Mouse (Mus musculus) MEL (cell line): ENCODE data around the gene Egfem1. TPM values are rescaled to one million over a fixed set of nuclear protein-coding genes. Genes with fewer than 3 reads are reported as not detected.

Experiments used
- DNase-seq: peaks from one replicate; pipeline ENCODE4 v3.0.0; 2011; ENCODE audit warnings: low read depth, low spot score
- H3K27ac ChIP-seq: 2 replicates; pipeline ENCODE4 v1.5.1; 2012; ENCODE audit warnings: low read depth, mild to moderate bottlenecking, control low read depth, low read length, moderate library complexity; ENCODE audit not compliant: control insufficient read depth
- H3K27me3 ChIP-seq, 2 experiments: fragments of 150-350 bp in 1 of 2; sonication (generic) in 1 of 2; 2 replicates each; pipeline ENCODE4 v1.6.1; 2012; ENCODE audit warnings: low read length in 2 of 2, mild to moderate bottlenecking in 2 of 2, improper control_type of control experiment in 1 of 2, moderate library complexity in 1 of 2; ENCODE audit not compliant: insufficient read depth in 2 of 2, control insufficient read depth in 1 of 2
- H3K36me3 ChIP-seq, 2 experiments: 2 replicates each; pipeline ENCODE4 v1.6.1; 2012 to 2014; ENCODE audit warnings: low read length in 2 of 2, improper control_type of control experiment in 1 of 2, inconsistent platforms in 1 of 2, mild to moderate bottlenecking in 1 of 2; ENCODE audit not compliant: insufficient read depth in 2 of 2, control insufficient read depth in 1 of 2
- H3K4me1 ChIP-seq, 2 experiments: fragments of 150-350 bp in 1 of 2; sonication (generic) in 1 of 2; 2 replicates each; pipeline ENCODE4 v1.6.1; 2012; ENCODE audit warnings: low read length in 2 of 2, improper control_type of control experiment in 1 of 2, mild to moderate bottlenecking in 1 of 2; ENCODE audit not compliant: insufficient read depth in 2 of 2, control insufficient read depth in 1 of 2
- H3K4me3 ChIP-seq, 2 experiments: fragments of 150-350 bp in 1 of 2; sonication (generic) in 1 of 2; 2 replicates each; pipeline ENCODE4 v1.5.1; 2012; ENCODE audit warnings: low read depth in 2 of 2, low read length in 2 of 2, mild to moderate bottlenecking in 2 of 2, moderate library complexity in 2 of 2, control low read depth in 1 of 2, improper control_type of control experiment in 1 of 2; ENCODE audit not compliant: control insufficient read depth in 1 of 2, insufficient read depth in 1 of 2
- H3K79me2 ChIP-seq: 2 replicates; pipeline ENCODE4 v1.6.1; 2012; ENCODE audit warnings: mild to moderate bottlenecking, low read length, moderate library complexity; ENCODE audit not compliant: control insufficient read depth, poor library complexity, insufficient read depth
- H3K9ac ChIP-seq: 2 replicates; pipeline ENCODE4 v1.6.1; 2012; ENCODE audit warnings: low read depth, mild to moderate bottlenecking, control low read depth, low read length, moderate library complexity; ENCODE audit not compliant: control insufficient read depth, poor library complexity, severe bottlenecking
- H3K9me3 ChIP-seq: fragments of 150-350 bp; sonication (generic); replicated peaks from 2 replicates; pipeline ENCODE4 v1.6.1; 2012; ENCODE audit warnings: mild to moderate bottlenecking, low read length, improper control_type of control experiment, moderate library complexity; ENCODE audit not compliant: insufficient read depth
- BHLHE40 ChIP-seq: IDR thresholded peaks from 2 replicates; pipeline ENCODE4 v1.6.1; 2012; ENCODE audit warnings: low read depth, mild to moderate bottlenecking, inconsistent platforms, low read length, improper control_type of control experiment, borderline replicate concordance
- CHD1 ChIP-seq: IDR thresholded peaks from 2 replicates; pipeline ENCODE4 v1.6.1; 2012; ENCODE audit warnings: low read depth, mild to moderate bottlenecking, inconsistent platforms, low read length, improper control_type of control experiment
- CHD2 ChIP-seq: IDR thresholded peaks from 2 replicates; pipeline ENCODE4 v1.6.1; 2011; ENCODE audit warnings: low read length, improper control_type of control experiment
- CTCF ChIP-seq, 3 experiments: IDR thresholded peaks in 2 of 3; conservative IDR thresholded peaks in 1 of 3; 2 replicates each; pipeline ENCODE4 v1.5.1; 2011 to 2012; ENCODE audit warnings: low read length in 3 of 3, low read depth in 2 of 3, mild to moderate bottlenecking in 2 of 3, improper control_type of control experiment in 1 of 3, inconsistent platforms in 1 of 3, mixed read lengths in 1 of 3, moderate library complexity in 1 of 3; ENCODE audit not compliant: control insufficient read depth in 1 of 3, insufficient read depth in 1 of 3, poor library complexity in 1 of 3, severe bottlenecking in 1 of 3
- E2F4 ChIP-seq: IDR thresholded peaks from 2 replicates; pipeline ENCODE4 v1.6.1; 2011; ENCODE audit warnings: low read depth, low read length, improper control_type of control experiment, borderline replicate concordance
- ELF1 ChIP-seq: IDR thresholded peaks from 2 replicates; pipeline ENCODE4 v1.6.1; 2014; ENCODE audit warnings: low read depth, mild to moderate bottlenecking, inconsistent platforms, low read length, improper control_type of control experiment, moderate library complexity
- HCFC1 ChIP-seq: IDR thresholded peaks from 2 replicates; pipeline ENCODE4 v1.6.1; 2012; ENCODE audit warnings: low read depth, mild to moderate bottlenecking, inconsistent platforms, low read length, improper control_type of control experiment, moderate library complexity
- JUND ChIP-seq: IDR thresholded peaks from 2 replicates; pipeline ENCODE4 v1.6.1; 2011; ENCODE audit warnings: low read depth, mild to moderate bottlenecking, improper control_type of control experiment, low read length
- MAFK ChIP-seq: IDR thresholded peaks from 2 replicates; pipeline ENCODE4 v1.6.1; 2011; ENCODE audit warnings: low read depth, mild to moderate bottlenecking, low read length, improper control_type of control experiment, borderline replicate concordance
- MAX ChIP-seq: IDR thresholded peaks from 2 replicates; pipeline ENCODE4 v1.6.1; 2011; ENCODE audit warnings: low read length, improper control_type of control experiment
- MAZ ChIP-seq: IDR thresholded peaks from 2 replicates; pipeline ENCODE4 v1.6.1; 2012; ENCODE audit warnings: low read depth, mild to moderate bottlenecking, inconsistent platforms, low read length, improper control_type of control experiment
- MYB ChIP-seq: IDR thresholded peaks from 2 replicates; pipeline ENCODE4 v1.6.1; 2011; ENCODE audit warnings: mild to moderate bottlenecking, low read depth, low read length, improper control_type of control experiment
- MYC ChIP-seq: IDR thresholded peaks from 2 replicates; pipeline ENCODE4 v1.6.1; 2011; ENCODE audit warnings: low read depth, mild to moderate bottlenecking, low read length, improper control_type of control experiment, moderate library complexity
- NRF1 ChIP-seq: IDR thresholded peaks from 2 replicates; pipeline ENCODE4 v1.6.1; 2014; ENCODE audit warnings: low read depth, mild to moderate bottlenecking, inconsistent platforms, low read length, improper control_type of control experiment, moderate library complexity; ENCODE audit not compliant: poor library complexity, insufficient read depth, severe bottlenecking
- POLR2AphosphoS2 ChIP-seq: IDR thresholded peaks from 2 replicates; pipeline ENCODE4 v1.6.1; 2011; ENCODE audit warnings: low read length, improper control_type of control experiment
- POLR2AphosphoS5 ChIP-seq: IDR thresholded peaks from 2 replicates; pipeline ENCODE4 v1.6.1; 2012; ENCODE audit warnings: low read depth, borderline replicate concordance, mild to moderate bottlenecking, inconsistent platforms, low read length, moderate library complexity, mixed read lengths
- RAD21 ChIP-seq: IDR thresholded peaks from 2 replicates; pipeline ENCODE4 v1.6.1; 2011; ENCODE audit warnings: mild to moderate bottlenecking, low read depth, low read length, improper control_type of control experiment
- RCOR1 ChIP-seq: IDR thresholded peaks from 2 replicates; pipeline ENCODE4 v1.6.1; 2012; ENCODE audit warnings: low read depth, mild to moderate bottlenecking, inconsistent platforms, low read length, improper control_type of control experiment
- SIN3A ChIP-seq: IDR thresholded peaks from 2 replicates; pipeline ENCODE4 v1.6.1; 2012; ENCODE audit warnings: low read length, improper control_type of control experiment, inconsistent platforms
- SMC3 ChIP-seq: IDR thresholded peaks from 2 replicates; pipeline ENCODE4 v1.6.1; 2011; ENCODE audit warnings: low read depth, low read length, improper control_type of control experiment
- TAL1 ChIP-seq: IDR thresholded peaks from 2 replicates; pipeline ENCODE4 v1.6.1; 2012; ENCODE audit warnings: mild to moderate bottlenecking, inconsistent platforms, low read length, moderate library complexity, mixed read lengths
- TBP ChIP-seq: IDR thresholded peaks from 2 replicates; pipeline ENCODE4 v1.8.0; 2011; ENCODE audit warnings: low read depth, low read length, improper control_type of control experiment
- TCF12 ChIP-seq: IDR thresholded peaks from 2 replicates; pipeline ENCODE4 v1.6.1; 2014; ENCODE audit warnings: low read depth, mild to moderate bottlenecking, inconsistent platforms, low read length, improper control_type of control experiment, moderate library complexity
- USF1 ChIP-seq: IDR thresholded peaks from 2 replicates; pipeline ENCODE4 v1.6.1; 2014; ENCODE audit warnings: low read depth, mild to moderate bottlenecking, inconsistent platforms, low read length, improper control_type of control experiment, moderate library complexity
- USF2 ChIP-seq, 2 experiments: IDR thresholded peaks; 2 replicates each; pipeline ENCODE4 v1.6.1; 2011 to 2012; ENCODE audit warnings: improper control_type of control experiment in 2 of 2, low read length in 2 of 2, borderline replicate concordance in 1 of 2, inconsistent platforms in 1 of 2, low read depth in 1 of 2, mild to moderate bottlenecking in 1 of 2; ENCODE audit not compliant: insufficient read depth in 1 of 2
- ZC3H11A ChIP-seq: IDR thresholded peaks from 2 replicates; pipeline ENCODE4 v1.6.1; 2012; ENCODE audit warnings: low read depth, mild to moderate bottlenecking, inconsistent platforms, low read length, improper control_type of control experiment
- ZKSCAN1 ChIP-seq: IDR thresholded peaks from 2 replicates; pipeline ENCODE4 v1.6.1; 2012; ENCODE audit warnings: low read depth, mild to moderate bottlenecking, inconsistent platforms, low read length, improper control_type of control experiment, moderate library complexity
- ZNF384 ChIP-seq: IDR thresholded peaks from 2 replicates; pipeline ENCODE4 v1.6.1; 2012; ENCODE audit warnings: low read depth, mild to moderate bottlenecking, inconsistent platforms, low read length, improper control_type of control experiment
- polyA plus RNA-seq, 2 experiments: library from polyadenylated mRNA; stranded (reverse) in 1 of 2; unstranded in 1 of 2; fragments of >175 nt in 1 of 2; fragments of >200 nt in 1 of 2; gene quantifications; 2 replicates each; pipeline versions ENCODE4 v1.2.1 to v1.2.4; 2012; ENCODE audit warnings: low replicate concordance in 2 of 2, low read depth in 1 of 2; ENCODE audit not compliant: insufficient read length in 2 of 2, insufficient read depth in 1 of 2, missing spikeins in 1 of 2
- total RNA-seq: library from RNA; depleted of rRNA; stranded (reverse); fragments of 300-350 nt; gene quantifications from 2 replicates; pipeline ENCODE4 v1.2.3, GENCODE M21; 2012

Egfem1 gene
- total and polyA plus RNA-seq, 3 experiments, result not detected

GRCm38 (mm10) chr3:29499188-29499587, 417.4 kb downstream of the Egfem1 start:
- TF ChIP-seq POLR2AphosphoS5 (no peak), MYC (no peak), CHD1 (no peak), E2F4 (no peak), RAD21 (no peak), SMC3 (no peak), MAFK (no peak), ZNF384 (no peak), USF2 (IDR thresholded peaks at IDR 0.05; ENCODE audit: borderline replicate concordance in 1 of 2, insufficient read depth in 1 of 2, low read depth in 1 of 2, low read length in 2 of 2) (no peak), POLR2AphosphoS2 (no peak), ZKSCAN1 (no peak), RCOR1 (no peak), ZC3H11A (no peak), MYB (no peak), USF1 (no peak), SIN3A (no peak), TBP (no peak)
- no peaks in the 10 kb centered on the region for H3K4me1 ChIP-seq
- no peak for DNase-seq
- H3K9me3 ChIP-seq, result no peaks in the 10 kb centered on the region
- no peaks in the 10 kb centered on the region for H3K36me3 ChIP-seq
- H3K4me3 ChIP-seq, result no peak overlapping the region
- no peak overlapping the region for H3K9ac ChIP-seq
- H3K79me2 ChIP-seq, result no peaks in the 10 kb centered on the region
- no peak overlapping the region for H3K27ac ChIP-seq
- H3K27me3 ChIP-seq, result no peaks in the 10 kb centered on the region

DNA sequence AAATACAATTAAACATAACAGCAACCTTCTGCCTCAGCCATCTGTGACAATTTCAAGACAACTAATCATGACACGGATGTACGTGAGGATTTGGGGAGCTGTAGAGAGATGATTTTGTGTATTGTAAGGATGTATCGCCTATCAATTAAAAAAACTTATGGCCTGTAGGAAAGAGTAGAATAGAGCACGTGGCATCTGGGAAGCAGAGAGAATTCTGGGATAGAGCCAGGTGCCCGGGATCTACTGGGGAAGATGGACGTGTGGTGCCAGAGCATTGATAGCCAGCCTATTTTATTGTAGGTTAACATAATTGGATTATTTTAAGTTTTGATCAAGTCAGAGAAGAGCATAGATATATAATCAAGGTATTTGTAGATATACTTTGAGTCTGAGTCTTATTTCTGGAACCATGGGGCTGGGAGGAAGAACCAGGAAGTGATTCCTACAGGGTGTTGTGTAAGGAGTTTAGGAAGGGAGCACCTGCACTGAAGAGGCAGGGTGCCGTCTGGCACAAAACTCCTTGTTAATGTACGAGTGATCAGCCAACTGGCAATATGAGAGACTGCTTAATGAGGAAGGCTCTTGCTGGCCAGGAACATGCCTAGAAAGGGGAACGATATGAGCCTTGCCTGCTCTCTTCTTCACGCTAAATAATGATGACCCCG, 443.6 kb downstream of the Egfem1 start:
- Histone ChIP-seq H3K9ac (no peak overlapping the region), H3K4me3 (no peak overlapping the region), H3K27me3 (no peaks in the 10 kb centered on the region), H3K27ac (no peak overlapping the region), H3K9me3 (no peaks in the 10 kb centered on the region), H3K36me3 (no peaks in the 10 kb centered on the region), H3K4me1 (no peaks in the 10 kb centered on the region), H3K79me2 (no peaks in the 10 kb centered on the region)
- DNase-seq, result no peak
- TF ChIP-seq NRF1, result no peak
- TF ChIP-seq CTCF (IDR thresholded peaks at IDR 0.05 in 2 of 3, conservative IDR thresholded peaks at IDR 0.05 in 1 of 3; ENCODE audit: control insufficient read depth in 1 of 3, insufficient read depth in 1 of 3, low read depth in 2 of 3, low read length in 3 of 3, poor library complexity in 1 of 3, severe bottlenecking in 1 of 3), result no peak
- TF ChIP-seq ZNF384, result no peak
- TF ChIP-seq JUND, result no peak
- TF ChIP-seq ZC3H11A, result no peak
- no peak for TF ChIP-seq TCF12
- no peak for TF ChIP-seq MYC
- no peak for TF ChIP-seq POLR2AphosphoS2
- TF ChIP-seq MAZ, result no peak
- no peak for TF ChIP-seq POLR2AphosphoS5
- no peak for TF ChIP-seq MAX
- no peak for TF ChIP-seq HCFC1
- no peak for TF ChIP-seq CHD2
- TF ChIP-seq TAL1, result no peak
- no peak for TF ChIP-seq TBP
- TF ChIP-seq BHLHE40, result no peak
- TF ChIP-seq ELF1, result no peak
- TF ChIP-seq USF1, result no peak
